Mouse (Mus musculus) liver, adult 2 months (tissue): ENCODE measurements at regions not wholly inside any gene's neighbourhood (a gene's known extent, or its start where the extent isn't known, plus 50 kb on each side); places are given as distances from the start of the nearest gene placed in this dataset.

Experiments used
- CTCF ChIP-seq: fragments of 200-500 bp; IDR thresholded peaks from 2 replicates; pipeline ENCODE4 v1.5.1; 2011; ENCODE audit warnings: low read depth, low read length, control low read depth
- POLR2A ChIP-seq: fragments of 200-500 bp; IDR thresholded peaks from 2 replicates; pipeline ENCODE4 v1.6.1; 2011; ENCODE audit warnings: low read length, control low read depth; ENCODE audit not compliant: insufficient read depth; ENCODE audit errors: extremely low read depth

DNA sequence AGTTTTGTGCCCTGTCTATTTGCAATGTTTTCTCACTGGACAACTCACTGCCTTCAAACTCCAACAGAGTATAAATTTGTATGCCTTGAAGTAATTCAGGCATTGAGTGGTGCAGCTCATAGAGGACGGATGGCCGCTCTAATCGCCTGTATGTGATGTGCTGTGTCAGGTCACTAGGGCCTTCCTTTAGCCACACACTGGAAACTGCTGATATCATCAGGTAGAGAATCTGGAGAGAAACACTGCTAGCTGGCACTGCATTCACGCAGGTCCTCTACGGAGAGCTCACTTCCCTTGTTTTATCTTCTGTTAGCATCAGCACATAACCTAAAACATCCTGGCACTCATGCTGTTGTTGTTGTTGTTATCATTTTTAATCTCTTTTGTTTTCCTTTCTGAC is 144.0 kb upstream of the Gm34302 start:
- no peak for TF ChIP-seq CTCF
- no peak for TF ChIP-seq POLR2A
